ENCODE assay signal across 13 mouse cellular contexts in the genomic region with DNA sequence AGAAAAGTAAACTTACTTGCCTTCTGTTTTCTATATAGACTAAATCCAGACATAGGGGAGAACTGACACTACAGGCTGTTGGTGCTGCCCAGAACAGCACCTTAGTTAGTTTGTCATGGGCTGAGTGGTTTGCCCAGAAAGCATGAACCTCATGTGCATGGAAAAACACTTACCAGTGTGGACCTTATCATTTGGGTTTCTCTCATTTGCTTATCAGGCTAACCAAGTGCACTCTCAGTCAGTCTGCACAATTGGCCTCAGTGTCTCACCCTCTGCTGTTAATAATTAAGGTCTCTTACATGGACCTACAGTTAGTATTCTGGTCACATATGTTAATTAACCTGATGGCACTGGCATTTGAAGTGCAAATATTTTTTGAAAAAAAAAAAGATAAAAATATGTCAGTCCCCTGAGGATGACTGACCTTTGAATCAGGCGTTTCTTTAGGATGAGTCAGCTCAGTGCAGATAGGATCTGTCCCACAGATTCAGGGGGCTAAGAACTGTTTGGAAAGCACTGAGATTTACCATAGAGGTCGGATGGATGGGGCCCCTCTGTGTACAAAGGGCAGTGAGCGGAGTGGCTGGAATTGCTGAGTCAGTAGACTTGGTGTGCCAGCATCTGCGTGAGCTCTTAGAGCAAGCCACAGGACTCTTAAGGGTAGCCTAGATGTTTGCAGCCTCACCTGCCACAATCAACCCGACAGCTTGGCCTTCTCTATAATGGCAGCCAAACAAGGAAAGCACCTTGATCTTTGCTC. TPM values are rescaled to one million over a fixed set of nuclear protein-coding genes. Genes with fewer than 3 reads are reported as not detected.
DNase-seq lines count a peak whose midpoint lies in the region; ATAC-seq and TF ChIP-seq lines count a peak whose summit lies in the region.
"Had no signal": no experiment of that assay in that cellular context is flagged by ENCODE, and none has a peak within 500 bp of the region (broad histone marks: within the 10 kb centered on the region; RNA-seq: fewer than 3 reads in every experiment).

No protein-coding gene starts in this region.

- peak overlapping the region; percentile 66 for H3K27ac ChIP-seq in cerebellum, adult 2 months (ENCODE audit: insufficient read depth, low read length)
- peak overlapping the region; percentile 24; the same call in 1 of the 2 replicates for H3K27ac ChIP-seq in left cerebral cortex, adult 2 months
- H3K27ac ChIP-seq in intestine, postnatal 0 days (ENCODE audit: low read depth, low read length): peak overlapping the region; percentile 96
- peak overlapping the region; percentile 56 for H3K27ac ChIP-seq in stomach, embryonic 16.5 days (ENCODE audit: low read length)
- H3K27ac ChIP-seq: lung, embryonic 15.5 days; neural tube, embryonic 12.5 days had no signal

- H3K9ac ChIP-seq in intestine, postnatal 0 days (ENCODE audit: low read depth, low read length): no peak overlapping the region
- H3K9ac ChIP-seq in stomach, embryonic 16.5 days (ENCODE audit: low read length): no peak overlapping the region
- H3K9ac ChIP-seq: lung, embryonic 15.5 days; neural tube, embryonic 12.5 days had no signal

- no peak for TF ChIP-seq POLR2A in cerebellum, adult 2 months (IDR thresholded peaks at IDR 0.05; ENCODE audit: borderline replicate concordance, insufficient read depth, low read length)

- peak; percentile 85 for ATAC-seq in intestine, postnatal 0 days
- peak; percentile 63; the same call in 1 of the 2 replicates for ATAC-seq in stomach, embryonic 16.5 days (ENCODE audit: insufficient read depth, low FRiP score)
- ATAC-seq: activated CD4-positive, CD25-positive, alpha-beta regulatory T cell, adult 4 months; forebrain, embryonic 14.5 days had no signal

- 18% methylated on average over 5 of the region's 5 CpGs for WGBS in cerebellum, adult 2 months
- WGBS in intestine, postnatal 0 days: 22% methylated on average over 5 of the region's 5 CpGs
- 38% methylated on average over 5 of the region's 5 CpGs for WGBS in stomach, embryonic 16.5 days

- no peaks in the 10 kb centered on the region for H3K9me3 ChIP-seq in intestine, postnatal 0 days (ENCODE audit: control insufficient read depth)
- H3K9me3 ChIP-seq in stomach, embryonic 16.5 days (replicated peaks; ENCODE audit: control insufficient read depth, low read length): no peaks in the 10 kb centered on the region
- H3K9me3 ChIP-seq: lung, embryonic 15.5 days; neural tube, embryonic 12.5 days had no signal

- no peak for TF ChIP-seq CTCF in cerebellum, adult 2 months (IDR thresholded peaks at IDR 0.05; ENCODE audit: borderline replicate concordance, insufficient read depth, low read depth, low read length)
- TF ChIP-seq CTCF in left cerebral cortex, adult 2 months (IDR thresholded peaks at IDR 0.05): no peak
- TF ChIP-seq CTCF in intestine, postnatal 0 days (IDR thresholded peaks at IDR 0.05; ENCODE audit: low read depth): no peak

- H3K4me2 ChIP-seq in intestine, postnatal 0 days (replicated peaks; ENCODE audit: low read depth): peak overlapping the region; percentile 53
- H3K4me2 ChIP-seq in stomach, embryonic 16.5 days (ENCODE audit: low read depth, low read length): no peak overlapping the region
- H3K4me2 ChIP-seq: lung, embryonic 15.5 days; neural tube, embryonic 12.5 days had no signal

- no peaks in the 10 kb centered on the region for H3K27me3 ChIP-seq in cerebellum, adult 2 months (ENCODE audit: control insufficient read depth, insufficient read depth, low read length)
- no peaks in the 10 kb centered on the region for H3K27me3 ChIP-seq in intestine, postnatal 0 days (replicated peaks; ENCODE audit: control insufficient read depth, insufficient read depth, low read length)
- no peaks in the 10 kb centered on the region for H3K27me3 ChIP-seq in stomach, embryonic 16.5 days (ENCODE audit: control insufficient read depth, insufficient read depth, low read length)
- H3K27me3 ChIP-seq: lung, embryonic 15.5 days; neural tube, embryonic 12.5 days had no signal

- no peak overlapping the region for H3K4me3 ChIP-seq in cerebellum, adult 2 months (replicated peaks; ENCODE audit: insufficient read depth, low read depth, low read length)
- no peak overlapping the region for H3K4me3 ChIP-seq in left cerebral cortex, adult 2 months
- no peak overlapping the region for H3K4me3 ChIP-seq in intestine, postnatal 0 days (ENCODE audit: low read depth, low read length)
- no peak overlapping the region for H3K4me3 ChIP-seq in stomach, embryonic 16.5 days (replicated peaks; ENCODE audit: low read length)
- H3K4me3 ChIP-seq: lung, embryonic 15.5 days; neural tube, embryonic 12.5 days had no signal

- H3K36me3 ChIP-seq in intestine, postnatal 0 days (ENCODE audit: control insufficient read depth, insufficient read depth): no peaks in the 10 kb centered on the region
- no peaks in the 10 kb centered on the region for H3K36me3 ChIP-seq in stomach, embryonic 16.5 days (ENCODE audit: control insufficient read depth, insufficient read depth, low read length)
- H3K36me3 ChIP-seq: lung, embryonic 15.5 days; neural tube, embryonic 12.5 days had no signal

- DNase-seq in cerebellum, adult 2 months: peak; percentile 47 to 49
- no peak for DNase-seq in cerebellum, adult 8-10 months
- DNase-seq in left cerebral cortex, adult 2 months (ENCODE audit: extremely low spot score in 1 of 2, low spot score in 2 of 2): no peak
- DNase-seq in left cerebral cortex, adult 8-10 months (ENCODE audit: low spot score in 2 of 2): no peak
- no peak for DNase-seq in testis, postnatal 10 days (ENCODE audit: low spot score)
- no peak for DNase-seq in lung, postnatal 25 days (ENCODE audit: low spot score)
- DNase-seq: B cell, adult 2 months had no signal

- peaks cover 56% of the 10 kb centered on the region for H3K4me1 ChIP-seq in cerebellum, adult 2 months (ENCODE audit: control insufficient read depth, insufficient read depth, low read length)
- H3K4me1 ChIP-seq in intestine, postnatal 0 days (replicated peaks; ENCODE audit: control insufficient read depth, insufficient read depth, low read length): peaks cover 21% of the 10 kb centered on the region
- H3K4me1 ChIP-seq in stomach, embryonic 16.5 days (ENCODE audit: control insufficient read depth, insufficient read depth, low read length): peaks cover 33% of the 10 kb centered on the region

- intact Hi-C loops in left cerebral cortex, adult 2 months (cut with DNase I): no loop called here

RNA-seq across cellular contexts. Expression of a gene that starts 39.8 kb away (rescaled TPM):
- 212 and 222 TPM in 2 replicates for polyA plus RNA-seq in cerebellum, adult 2 months (2012; rRNA removed)
- total RNA-seq in left cerebral cortex, adult 2 months (2021): 100 to 1,000 TPM; 173 to 176 TPM
- total RNA-seq in left cerebral cortex, adult 8-10 months (2022): 100 to 1,000 TPM; 195 to 201 (median 197) TPM
- polyA plus RNA-seq in intestine, postnatal 0 days (2015; fragmentation: Nextera tagmentation; extraction: Ambion mirVana): 20.9 and 24.0 TPM in 2 replicates
- 7.4 and 8.2 TPM in 2 replicates for polyA plus RNA-seq in stomach, embryonic 16.5 days (2015; fragmentation: Nextera tagmentation; extraction: Ambion mirVana)

Comparison
In these comparisons a context has a peak if more than half of its experiments do, and no peak if none do; other contexts are left out.
1. DNase-seq: peak in cerebellum, adult 2 months (2 of 2); none in cerebellum, adult 8-10 months (single experiment), left cerebral cortex, adult 2 months (0 of 2), left cerebral cortex, adult 8-10 months (0 of 2), testis, postnatal 10 days (single experiment) and lung, postnatal 25 days (single experiment).
2. H3K27ac ChIP-seq: peak in every context shown above with its lines; median percentile 96 in intestine, postnatal 0 days; 66 in cerebellum, adult 2 months; 56 in stomach, embryonic 16.5 days; 24 in left cerebral cortex, adult 2 months.